Mouse (Mus musculus): ENCODE data around the gene Pdpn. TPM values are rescaled to one million over a fixed set of nuclear protein-coding genes. Genes with fewer than 3 reads are reported as not detected.
"Not testable (repeated sequence)": the region's sequence is repeated elsewhere in the genome, so short reads cannot be mapped to it uniquely, and the experiment has no call there.

The Pdpn gene
- 22.9 and 26.6 TPM in 2 replicates for polyA plus RNA-seq (2015; fragmentation: Nextera tagmentation; extraction: Ambion mirVana)

GRCm38 (mm10) chr4:143299325-143300070 lies at the start of gene Pdpn:
Pdpn (minus strand) TSS chr4:143299564.
- Histone ChIP-seq H3K9me3 (replicated peaks) (no peaks in the 10 kb centered on the region), H3K27ac (peak within 1 kb of the TSS; percentile 60), H3K27me3 (peaks cover 14% of the 10 kb centered on the region), H3K9ac (peak within 1 kb of the TSS; percentile 51), H3K4me3 (peak within 1 kb of the TSS; percentile 59), H3K4me1 (replicated peaks) (peaks cover 40% of the 10 kb centered on the region), H3K36me3 (no peaks in the 10 kb centered on the region), H3K4me2 (peak within 1 kb of the TSS; percentile 76)
- ATAC-seq (replicated peaks; ENCODE audit: insufficient number of reproducible peaks, insufficient read depth, low FRiP score, low read depth), result peak; percentile 76
- WGBS, result 3% methylated on average over 31 of the region's 31 CpGs

- H3K27me3 ChIP-seq, result peaks cover 56% of the 10 kb centered on the region
- no peak overlapping the region for H3K4me3 ChIP-seq
- WGBS, result 19% methylated on average over 5 of the region's 5 CpGs
- no peaks in the 10 kb centered on the region for H3K36me3 ChIP-seq
- peak overlapping the region; percentile 97 for H3K4me2 ChIP-seq
- H3K4me1 ChIP-seq (replicated peaks), result peaks cover 23% of the 10 kb centered on the region
- H3K27ac ChIP-seq, result no peak overlapping the region
- H3K9me3 ChIP-seq (replicated peaks), result no peaks in the 10 kb centered on the region
- H3K9ac ChIP-seq, result no peak overlapping the region
- 0 out of 2 replicates have a peak, but pooled peaks have one; percentile 57 for ATAC-seq (replicated peaks; ENCODE audit: insufficient number of reproducible peaks, insufficient read depth, low FRiP score, low read depth)
These were observed 49.3 kb upstream of the Pdpn start for GRCm38 (mm10) chr4:143348678-143349077.

- H3K9ac ChIP-seq; ATAC-seq (replicated peaks; ENCODE audit: insufficient number of reproducible peaks, insufficient read depth, low FRiP score, low read depth); H3K36me3 ChIP-seq; H3K4me2 ChIP-seq; H3K9me3 ChIP-seq (replicated peaks); H3K27ac ChIP-seq; H3K4me3 ChIP-seq: not testable (repeated sequence)
- WGBS, result 83% methylated on average over 5 of the region's 5 CpGs
- H3K4me1 ChIP-seq (replicated peaks), result peaks cover 21% of the 10 kb centered on the region
- H3K27me3 ChIP-seq, result peaks cover 29% of the 10 kb centered on the region
These were observed 46.1 kb upstream of the Pdpn start for GRCm38 (mm10) chr4:143345491-143345890.

- H3K9ac ChIP-seq, result no peak overlapping the region
- no peak overlapping the region for H3K4me2 ChIP-seq
- no peaks in the 10 kb centered on the region for H3K4me1 ChIP-seq (replicated peaks)
- H3K4me3 ChIP-seq, result no peak overlapping the region
- H3K27ac ChIP-seq, result no peak overlapping the region
- no peaks in the 10 kb centered on the region for H3K36me3 ChIP-seq
- H3K27me3 ChIP-seq, result no peaks in the 10 kb centered on the region
- H3K9me3 ChIP-seq (replicated peaks), result no peaks in the 10 kb centered on the region
- no peak for ATAC-seq (replicated peaks; ENCODE audit: insufficient number of reproducible peaks, insufficient read depth, low FRiP score, low read depth)
- 74% methylated on average over 7 of the region's 7 CpGs for WGBS
These were observed 42.1 kb upstream of the Pdpn start for GRCm38 (mm10) chr4:143341470-143341869.

GRCm38 (mm10) chr4:143339808-143340207 lies 40.4 kb upstream of the Pdpn start:
- Histone ChIP-seq H3K4me1 (replicated peaks) (peaks cover 5% of the 10 kb centered on the region; the same call in 1 of the 2 replicates), H3K36me3 (no peaks in the 10 kb centered on the region), H3K9ac (no peak overlapping the region), H3K4me2 (no peak overlapping the region), H3K4me3 (no peak overlapping the region), H3K9me3 (replicated peaks) (no peaks in the 10 kb centered on the region), H3K27me3 (no peaks in the 10 kb centered on the region), H3K27ac (no peak overlapping the region)
- WGBS, result 83% methylated on average over 13 of the region's 13 CpGs
- ATAC-seq (replicated peaks; ENCODE audit: insufficient number of reproducible peaks, insufficient read depth, low FRiP score, low read depth), result no peak

- no peak for ATAC-seq (replicated peaks; ENCODE audit: insufficient number of reproducible peaks, insufficient read depth, low FRiP score, low read depth)
- Histone ChIP-seq H3K4me1 (replicated peaks) (peaks cover 5% of the 10 kb centered on the region; the same call in 1 of the 2 replicates), H3K27me3 (no peaks in the 10 kb centered on the region), H3K4me3 (no peak overlapping the region), H3K9me3 (replicated peaks) (no peaks in the 10 kb centered on the region), H3K9ac (no peak overlapping the region), H3K27ac (no peak overlapping the region), H3K36me3 (no peaks in the 10 kb centered on the region), H3K4me2 (no peak overlapping the region)
- WGBS, result 58% methylated on average over 2 of the region's 2 CpGs
These were observed 36.7 kb upstream of the Pdpn start for GRCm38 (mm10) chr4:143336096-143336495.

- Histone ChIP-seq H3K4me1 (replicated peaks) (peaks cover 5% of the 10 kb centered on the region; the same call in 1 of the 2 replicates), H3K36me3 (no peaks in the 10 kb centered on the region), H3K27me3 (no peaks in the 10 kb centered on the region), H3K9me3 (replicated peaks) (no peaks in the 10 kb centered on the region), H3K4me2 (0 out of 2 replicates have a peak overlapping the region, but pooled peaks have one; percentile 8), H3K4me3 (no peak overlapping the region), H3K9ac (no peak overlapping the region), H3K27ac (no peak overlapping the region)
- WGBS, result 63% methylated on average over 17 of the region's 17 CpGs
- ATAC-seq (replicated peaks; ENCODE audit: insufficient number of reproducible peaks, insufficient read depth, low FRiP score, low read depth), result no peak; the same call in 1 of the 2 replicates
These were observed 35.6 kb upstream of the Pdpn start for GRCm38 (mm10) chr4:143334995-143335394.

- H3K27me3 ChIP-seq, result no peaks in the 10 kb centered on the region
- no peak overlapping the region for H3K27ac ChIP-seq
- no peaks in the 10 kb centered on the region for H3K36me3 ChIP-seq
- no peak overlapping the region for H3K4me2 ChIP-seq
- WGBS, result 47% methylated on average over 5 of the region's 5 CpGs
- no peak overlapping the region for H3K4me3 ChIP-seq
- ATAC-seq (replicated peaks; ENCODE audit: insufficient number of reproducible peaks, insufficient read depth, low FRiP score, low read depth), result no peak
- H3K4me1 ChIP-seq (replicated peaks), result peaks cover 5% of the 10 kb centered on the region; the same call in 1 of the 2 replicates
- H3K9me3 ChIP-seq (replicated peaks), result no peaks in the 10 kb centered on the region
- no peak overlapping the region for H3K9ac ChIP-seq
These were observed 34.8 kb upstream of the Pdpn start for GRCm38 (mm10) chr4:143334145-143334544.

- Histone ChIP-seq H3K4me1 (replicated peaks) (peaks cover 5% of the 10 kb centered on the region; the same call in 1 of the 2 replicates), H3K27me3 (no peaks in the 10 kb centered on the region), H3K27ac (no peak overlapping the region), H3K9ac (no peak overlapping the region), H3K4me2 (no peak overlapping the region), H3K4me3 (no peak overlapping the region), H3K9me3 (replicated peaks) (no peaks in the 10 kb centered on the region), H3K36me3 (no peaks in the 10 kb centered on the region)
- 69% methylated on average over 1 of the region's 1 CpGs for WGBS
- ATAC-seq (replicated peaks; ENCODE audit: insufficient number of reproducible peaks, insufficient read depth, low FRiP score, low read depth), result no peak
These were observed 32.4 kb upstream of the Pdpn start for GRCm38 (mm10) chr4:143331787-143332186.

- H3K9ac ChIP-seq, result no peak overlapping the region
- H3K4me1 ChIP-seq (replicated peaks), result peaks cover 5% of the 10 kb centered on the region; the same call in 1 of the 2 replicates
- no peaks in the 10 kb centered on the region for H3K36me3 ChIP-seq
- H3K9me3 ChIP-seq (replicated peaks), result no peaks in the 10 kb centered on the region
- WGBS, result 21% methylated on average over 9 of the region's 9 CpGs
- H3K27ac ChIP-seq, result no peak overlapping the region
- no peak for ATAC-seq (replicated peaks; ENCODE audit: insufficient number of reproducible peaks, insufficient read depth, low FRiP score, low read depth)
- H3K4me2 ChIP-seq, result no peak overlapping the region
- H3K27me3 ChIP-seq, result no peaks in the 10 kb centered on the region; the same call in 1 of the 2 replicates
- no peak overlapping the region for H3K4me3 ChIP-seq
These were observed 31.2 kb upstream of the Pdpn start for GRCm38 (mm10) chr4:143330566-143330965.

GRCm38 (mm10) chr4:143325625-143325941 lies 26.2 kb upstream of the Pdpn start:
- Histone ChIP-seq H3K9ac (peak overlapping the region; percentile 38; the same call in 1 of the 2 replicates), H3K4me3 (peak overlapping the region; percentile 41), H3K36me3 (no peaks in the 10 kb centered on the region), H3K9me3 (replicated peaks) (no peaks in the 10 kb centered on the region), H3K27me3 (no peaks in the 10 kb centered on the region; the same call in 1 of the 2 replicates), H3K4me2 (peak overlapping the region; percentile 62), H3K27ac (no peak overlapping the region), H3K4me1 (replicated peaks) (peaks cover 5% of the 10 kb centered on the region; the same call in 1 of the 2 replicates)
- under 1% methylated on average over 10 of the region's 10 CpGs for WGBS
- ATAC-seq (replicated peaks; ENCODE audit: insufficient number of reproducible peaks, insufficient read depth, low FRiP score, low read depth), result no peak

All from heart, embryonic 15.5 days (tissue).